Mouse (Mus musculus) forebrain, embryonic 12.5 days (tissue): Measurements from ENCODE around the gene Gimap7. TPM values are rescaled to one million over a fixed set of nuclear protein-coding genes. Genes with fewer than 3 reads are reported as not detected.

Experiments used
- ATAC-seq: fragments of 200-750 bp; cut with Nextera tagmentation; 2 replicates; pipeline ENCODE4 v1.8.0; 2017; ENCODE audit warnings: moderate TSS enrichment; ENCODE audit not compliant: low FRiP score
- H3K27ac ChIP-seq: fragments of 300-500 bp; sonication (generic); 2 replicates; pipeline ENCODE4 v1.5.1; 2016; ENCODE audit warnings: mild to moderate bottlenecking
- H3K27me3 ChIP-seq: fragments of 300-500 bp; sonication (generic); 2 replicates; pipeline ENCODE4 v1.6.1; 2016; ENCODE audit warnings: mild to moderate bottlenecking
- H3K36me3 ChIP-seq: fragments of 300-500 bp; sonication (generic); replicated peaks from 2 replicates; pipeline ENCODE4 v1.6.1; 2016; ENCODE audit warnings: mild to moderate bottlenecking
- H3K4me1 ChIP-seq: fragments of 300-500 bp; sonication (generic); 2 replicates; pipeline ENCODE4 v1.6.1; 2016
- H3K4me2 ChIP-seq: fragments of 300-500 bp; sonication (generic); 2 replicates; pipeline ENCODE4 v1.6.1; 2016; ENCODE audit warnings: mild to moderate bottlenecking, moderate library complexity
- H3K4me3 ChIP-seq: fragments of 300-500 bp; sonication (generic); replicated peaks from 2 replicates; pipeline ENCODE4 v1.5.1; 2016; ENCODE audit warnings: mild to moderate bottlenecking
- H3K9ac ChIP-seq: fragments of 300-500 bp; sonication (generic); 2 replicates; pipeline ENCODE4 v1.6.1; 2016; ENCODE audit warnings: mild to moderate bottlenecking
- H3K9me3 ChIP-seq: fragments of 300-500 bp; sonication (generic); 2 replicates; pipeline ENCODE4 v1.6.1; 2016
- WGBS: fragments of 180-500 bp; shearing (Covaris S2); methylation state at CpG from one replicate; pipeline ENCODE4 v1.1.7; 2016; 5-methylcytosine and 5-hydroxymethylcytosine counted together
- polyA plus RNA-seq: library from polyadenylated mRNA; unstranded; fragments of >200 nt; fragmentation: Nextera tagmentation; extraction: Ambion mirVana; gene quantifications from 2 replicates; pipeline ENCODE4 v1.2.1, GENCODE M21; 2016

Gene Gimap7
- polyA plus RNA-seq, 1 experiment from 2014 or later, result not detected

- 84% methylated on average over 3 of the region's 3 CpGs for WGBS
- H3K27ac ChIP-seq, result no peak overlapping the region
- no peak for ATAC-seq
These were observed 19.5 kb upstream of the Gimap7 start for GRCm38 (mm10) chr6:48698888-48699287.

GRCm38 (mm10) chr6:48700251-48701075, 18.0 kb upstream of the Gimap7 start:
- ATAC-seq, result no peak
- H3K36me3 ChIP-seq, result no peaks in the 10 kb centered on the region
- no peaks in the 10 kb centered on the region for H3K27me3 ChIP-seq
- H3K4me2 ChIP-seq, result no peak overlapping the region
- no peak overlapping the region for H3K27ac ChIP-seq
- H3K4me3 ChIP-seq, result no peak overlapping the region
- WGBS, result 64% methylated on average over 5 of the region's 5 CpGs
- H3K9ac ChIP-seq, result no peak overlapping the region
- H3K4me1 ChIP-seq, result no peaks in the 10 kb centered on the region
- no peaks in the 10 kb centered on the region for H3K9me3 ChIP-seq

More at GRCm38 (mm10) chr6:48698888-48699287, 19.5 kb upstream of the Gimap7 start:
- Histone ChIP-seq H3K9ac (no peak overlapping the region), H3K4me1 (no peaks in the 10 kb centered on the region), H3K36me3 (no peaks in the 10 kb centered on the region), H3K27me3 (no peaks in the 10 kb centered on the region), H3K4me3 (no peak overlapping the region), H3K9me3 (no peaks in the 10 kb centered on the region), H3K4me2 (no peak overlapping the region)

GRCm38 (mm10) chr6:48702146-48702545, 16.3 kb upstream of the Gimap7 start:
- ATAC-seq, result no peak
- Histone ChIP-seq H3K4me1 (no peaks in the 10 kb centered on the region), H3K27me3 (no peaks in the 10 kb centered on the region), H3K27ac (no peak overlapping the region), H3K9ac (no peak overlapping the region), H3K36me3 (no peaks in the 10 kb centered on the region), H3K4me3 (no peak overlapping the region), H3K9me3 (no peaks in the 10 kb centered on the region), H3K4me2 (no peak overlapping the region)
- 86% methylated on average over 7 of the region's 7 CpGs for WGBS

- H3K9me3 ChIP-seq, result no peaks in the 10 kb centered on the region
- H3K4me3 ChIP-seq, result no peak overlapping the region
- no peaks in the 10 kb centered on the region for H3K36me3 ChIP-seq
- 75% methylated on average over 5 of the region's 5 CpGs for WGBS
- H3K9ac ChIP-seq, result no peak overlapping the region
- H3K27me3 ChIP-seq, result no peaks in the 10 kb centered on the region
- no peaks in the 10 kb centered on the region for H3K4me1 ChIP-seq
- ATAC-seq, result no peak
- no peak overlapping the region for H3K27ac ChIP-seq
- H3K4me2 ChIP-seq, result no peak overlapping the region
These were observed 15.8 kb upstream of the Gimap7 start for GRCm38 (mm10) chr6:48702601-48703000.

GRCm38 (mm10) chr6:48704146-48704545, 14.3 kb upstream of the Gimap7 start:
- Histone ChIP-seq H3K36me3 (no peaks in the 10 kb centered on the region), H3K27me3 (no peaks in the 10 kb centered on the region), H3K4me3 (no peak overlapping the region), H3K4me2 (no peak overlapping the region), H3K9me3 (no peaks in the 10 kb centered on the region), H3K4me1 (no peaks in the 10 kb centered on the region), H3K27ac (no peak overlapping the region), H3K9ac (no peak overlapping the region)
- no peak for ATAC-seq

GRCm38 (mm10) chr6:48706130-48706529, 12.3 kb upstream of the Gimap7 start:
- Histone ChIP-seq H3K36me3 (no peaks in the 10 kb centered on the region), H3K9me3 (no peaks in the 10 kb centered on the region), H3K27me3 (no peaks in the 10 kb centered on the region), H3K4me1 (no peaks in the 10 kb centered on the region), H3K27ac (no peak overlapping the region), H3K4me3 (no peak overlapping the region), H3K9ac (no peak overlapping the region), H3K4me2 (no peak overlapping the region)
- no peak for ATAC-seq
- 57% methylated on average over 3 of the region's 3 CpGs for whole genome bisulfite sequencing

- H3K27me3 ChIP-seq, result no peaks in the 10 kb centered on the region
- H3K4me2 ChIP-seq, result no peak overlapping the region
- 87% methylated on average over 4 of the region's 4 CpGs for WGBS
- no peak overlapping the region for H3K27ac ChIP-seq
- no peak overlapping the region for H3K4me3 ChIP-seq
- no peaks in the 10 kb centered on the region for H3K9me3 ChIP-seq
- peaks cover 1% of the 10 kb centered on the region; the same call in 1 of the 2 replicates for H3K4me1 ChIP-seq
- no peaks in the 10 kb centered on the region for H3K36me3 ChIP-seq
- ATAC-seq, result no peak
- no peak overlapping the region for H3K9ac ChIP-seq
These were observed 1.9 kb downstream of the Gimap7 start for GRCm38 (mm10) chr6:48720326-48720725.

- Histone ChIP-seq H3K4me2 (no peak overlapping the region), H3K9ac (no peak overlapping the region), H3K27ac (no peak overlapping the region), H3K9me3 (no peaks in the 10 kb centered on the region), H3K27me3 (no peaks in the 10 kb centered on the region), H3K4me3 (no peak overlapping the region), H3K4me1 (peaks cover 9% of the 10 kb centered on the region; the same call in 1 of the 2 replicates), H3K36me3 (no peaks in the 10 kb centered on the region)
- WGBS, result 89% methylated on average over 8 of the region's 8 CpGs
- no peak for ATAC-seq
These were observed 5.0 kb downstream of the Gimap7 start for GRCm38 (mm10) chr6:48723468-48723867.

- H3K27me3 ChIP-seq, result no peaks in the 10 kb centered on the region
- 0% methylated on average over 1 of the region's 1 CpGs for WGBS
- no peak overlapping the region for H3K4me3 ChIP-seq
- ATAC-seq, result no peak
- H3K4me2 ChIP-seq, result no peak overlapping the region
- H3K36me3 ChIP-seq, result no peaks in the 10 kb centered on the region
- no peak overlapping the region for H3K27ac ChIP-seq
- no peak overlapping the region for H3K9ac ChIP-seq
- H3K4me1 ChIP-seq, result peaks cover 9% of the 10 kb centered on the region; the same call in 1 of the 2 replicates
- no peaks in the 10 kb centered on the region for H3K9me3 ChIP-seq
These were observed 7.1 kb downstream of the Gimap7 start for GRCm38 (mm10) chr6:48725476-48725875.

- H3K4me1 ChIP-seq, result peaks cover 9% of the 10 kb centered on the region; the same call in 1 of the 2 replicates
- H3K9me3 ChIP-seq, result no peaks in the 10 kb centered on the region
- WGBS, result 91% methylated on average over 5 of the region's 5 CpGs
- no peak overlapping the region for H3K4me3 ChIP-seq
- no peak overlapping the region for H3K4me2 ChIP-seq
- ATAC-seq, result no peak
- H3K27ac ChIP-seq, result no peak overlapping the region
- no peak overlapping the region for H3K9ac ChIP-seq
- H3K27me3 ChIP-seq, result no peaks in the 10 kb centered on the region
- H3K36me3 ChIP-seq, result no peaks in the 10 kb centered on the region
These were observed 9.3 kb downstream of the Gimap7 start for GRCm38 (mm10) chr6:48727761-48728160.

GRCm38 (mm10) chr6:48732864-48733304, 14.5 kb downstream of the Gimap7 start:
- no peak overlapping the region for H3K27ac ChIP-seq
- no peaks in the 10 kb centered on the region for H3K4me1 ChIP-seq
- H3K9ac ChIP-seq, result no peak overlapping the region
- H3K9me3 ChIP-seq, result no peaks in the 10 kb centered on the region
- H3K4me2 ChIP-seq, result no peak overlapping the region
- no peaks in the 10 kb centered on the region for H3K36me3 ChIP-seq
- no peak for ATAC-seq
- H3K4me3 ChIP-seq, result no peak overlapping the region
- 62% methylated on average over 8 of the region's 8 CpGs for WGBS
- no peaks in the 10 kb centered on the region; the same call in 1 of the 2 replicates for H3K27me3 ChIP-seq

- whole genome bisulfite sequencing, result 87% methylated on average over 1 of the region's 1 CpGs
- ATAC-seq, result no peak
- Histone ChIP-seq H3K27ac (no peak overlapping the region), H3K4me2 (no peak overlapping the region), H3K4me1 (no peaks in the 10 kb centered on the region), H3K9me3 (no peaks in the 10 kb centered on the region), H3K4me3 (no peak overlapping the region), H3K36me3 (no peaks in the 10 kb centered on the region), H3K27me3 (no peaks in the 10 kb centered on the region; the same call in 1 of the 2 replicates), H3K9ac (no peak overlapping the region)
These were observed 15.2 kb downstream of the Gimap7 start for GRCm38 (mm10) chr6:48733660-48734059.

- 85% methylated on average over 2 of the region's 2 CpGs for WGBS
- H3K4me1 ChIP-seq, result no peaks in the 10 kb centered on the region
- no peaks in the 10 kb centered on the region for H3K9me3 ChIP-seq
- no peak overlapping the region for H3K9ac ChIP-seq
- H3K4me2 ChIP-seq, result no peak overlapping the region
- no peaks in the 10 kb centered on the region for H3K36me3 ChIP-seq
- H3K4me3 ChIP-seq, result no peak overlapping the region
- no peak for ATAC-seq
- H3K27me3 ChIP-seq, result peaks cover 17% of the 10 kb centered on the region
- H3K27ac ChIP-seq, result no peak overlapping the region
These were observed 18.6 kb downstream of the Gimap7 start for GRCm38 (mm10) chr6:48737053-48737452.
